Mouse (Mus musculus): Measurements from ENCODE around the gene Nudcd3. TPM values are rescaled to one million over a fixed set of nuclear protein-coding genes. Genes with fewer than 3 reads are reported as not detected.

Nudcd3 gene
- total RNA-seq (2022) = 10 to 100 TPM; 70.9 to 77.9 (median 76.1) TPM

DNA sequence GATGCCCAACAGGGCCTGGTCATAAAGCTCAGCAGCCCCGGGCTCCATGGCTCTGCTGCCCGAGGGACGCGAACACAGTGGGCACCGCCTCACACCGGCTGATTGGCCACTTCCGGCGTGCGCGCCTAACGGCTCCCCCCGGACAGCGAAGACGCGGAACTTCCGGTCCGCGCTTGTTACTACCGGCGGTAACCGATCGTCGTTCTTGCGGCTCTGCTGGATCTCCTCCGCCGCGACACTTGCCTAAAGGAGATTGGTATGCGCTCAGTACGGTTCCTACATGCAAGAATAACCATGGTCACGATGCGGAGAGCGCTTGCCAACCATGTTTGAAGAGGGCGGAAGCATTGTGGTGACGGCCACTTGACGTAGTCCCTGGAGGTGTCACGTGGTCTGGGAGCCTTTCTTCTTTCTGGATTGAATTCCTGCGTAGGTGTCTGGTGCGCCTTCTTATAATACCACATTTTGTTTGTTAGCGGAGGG lies at the start of gene Nudcd3:
TSS of gene Nudcd3 (minus strand) at position 329 of the 483 bp plus-strand sequence.
- DNase-seq (ENCODE audit: low spot score in 2 of 2) = peak; percentile 74 to 79

DNA sequence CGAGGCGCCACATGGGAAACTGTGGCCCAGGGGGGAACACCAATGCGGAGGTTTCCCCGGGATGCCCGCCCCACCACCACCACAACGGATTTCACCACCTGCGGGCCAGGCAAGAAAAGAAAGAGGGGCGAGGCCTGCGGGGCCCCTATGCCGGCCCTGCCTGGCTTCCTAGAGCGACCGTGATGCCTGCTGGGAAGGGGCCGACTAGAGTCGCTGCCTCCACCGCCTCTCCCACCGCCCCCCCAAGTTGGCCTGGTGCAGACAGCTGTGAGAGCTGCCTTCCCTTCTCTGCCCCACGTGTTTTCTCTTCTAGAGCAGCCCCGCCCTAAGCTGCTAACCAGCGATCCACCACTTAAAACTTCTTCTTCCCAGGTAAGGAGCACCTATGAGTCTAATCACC lies 44.5 kb upstream of the Nudcd3 start:
- DNase-seq (ENCODE audit: low spot score in 2 of 2) = no peak

DNA sequence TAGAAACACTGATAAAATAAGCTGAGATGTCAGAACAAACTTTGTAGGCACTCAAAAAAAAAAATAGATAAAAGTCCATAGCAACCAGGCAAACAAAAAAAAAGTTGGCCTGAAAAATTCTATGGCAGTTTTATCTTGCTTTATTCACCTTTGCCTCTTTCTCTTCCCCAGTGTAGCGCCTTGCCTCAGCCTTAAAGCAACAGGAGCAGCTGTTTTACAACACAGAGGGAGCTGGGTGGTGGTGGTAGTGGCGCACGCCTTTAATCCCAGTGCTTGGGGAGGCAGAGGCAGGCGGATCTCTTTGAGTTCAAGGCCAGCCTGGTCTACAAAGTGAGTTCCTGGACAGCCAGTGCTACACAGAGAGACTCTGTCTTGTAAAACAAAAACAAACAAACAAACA lies 32.8 kb upstream of the Nudcd3 start:
- DNase-seq (ENCODE audit: low spot score in 2 of 2) = no peak

DNA sequence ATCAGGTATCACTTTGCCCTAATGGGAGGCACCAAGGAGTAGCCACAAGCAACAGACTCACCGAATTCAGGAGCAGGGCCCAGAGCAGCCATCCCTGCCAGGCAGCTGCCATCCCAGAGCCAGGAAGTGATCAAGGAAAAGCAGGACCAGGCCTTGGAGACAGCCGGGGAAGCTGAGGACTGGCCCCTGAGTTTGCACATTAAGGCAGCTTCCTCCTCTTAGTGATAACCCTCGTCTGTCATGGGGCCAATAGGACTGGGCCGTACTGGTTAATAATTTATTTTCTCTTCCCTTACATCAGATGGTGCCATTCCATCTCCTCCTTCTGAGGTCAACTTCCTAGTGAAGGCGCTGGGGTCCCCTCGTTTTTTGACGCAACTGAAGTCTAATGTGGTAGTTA lies 29.8 kb upstream of the Nudcd3 start, which contains the start of gene Npc1l1:
TSS of gene Npc1l1 (minus strand) at position 132 of the 400 bp plus-strand sequence.
- DNase-seq (ENCODE audit: low spot score in 2 of 2) = no peak

DNA sequence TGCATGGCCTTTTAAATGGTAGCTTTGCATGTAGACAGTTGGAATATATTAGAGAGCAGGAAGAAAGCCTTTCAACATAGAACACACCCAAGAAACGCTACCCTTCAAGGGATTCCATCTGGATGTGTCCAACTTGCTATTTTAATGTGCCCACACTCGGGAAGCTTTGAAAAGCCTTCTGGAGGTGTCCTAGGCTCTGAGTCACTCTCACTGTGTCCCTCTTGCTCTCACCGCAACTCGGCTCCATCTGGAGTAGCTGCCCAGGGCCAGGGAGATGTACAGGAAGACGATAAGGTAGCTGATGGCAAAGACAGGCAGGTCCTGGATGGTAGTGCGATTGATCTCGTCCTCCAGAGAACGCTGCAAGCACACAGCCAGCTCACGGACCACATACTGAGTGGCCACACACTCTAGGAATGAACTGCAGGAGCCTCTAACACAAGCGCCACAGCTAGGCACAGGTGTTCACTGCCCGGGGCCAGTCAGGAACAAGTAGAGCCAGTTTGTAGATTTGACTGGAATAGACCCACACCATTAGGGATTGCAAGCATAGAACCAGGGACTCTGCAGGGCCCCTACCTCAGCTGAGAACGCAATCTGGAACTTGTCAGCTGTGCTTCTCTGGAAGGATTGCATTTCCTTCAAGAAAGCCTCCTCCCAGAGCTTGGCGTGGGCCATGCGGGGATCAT lies 24.5 kb upstream of the Nudcd3 start:
- DNase-seq (ENCODE audit: low spot score in 2 of 2) = no peak

DNA sequence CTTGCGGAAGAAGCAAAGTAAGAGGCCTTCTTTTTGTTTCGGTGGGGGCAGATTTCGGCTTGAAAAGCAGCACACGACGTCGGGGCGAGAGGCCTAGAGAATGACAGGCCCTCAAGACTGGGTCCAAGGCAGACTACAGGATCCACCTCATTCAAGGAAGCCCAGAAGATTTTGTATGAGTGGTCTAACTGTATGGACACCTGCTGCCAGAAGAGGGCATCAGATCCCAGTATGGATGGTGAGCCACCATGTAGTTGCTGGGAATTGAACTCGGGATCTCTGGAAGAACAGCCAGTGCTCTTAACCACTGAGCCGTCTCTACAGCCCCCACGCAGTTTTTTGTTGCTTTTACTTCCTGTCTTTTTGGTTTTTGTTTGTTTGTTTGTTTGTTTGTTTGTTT lies 22.0 kb upstream of the Nudcd3 start:
- no peak for DNase-seq (ENCODE audit: low spot score in 2 of 2)

DNA sequence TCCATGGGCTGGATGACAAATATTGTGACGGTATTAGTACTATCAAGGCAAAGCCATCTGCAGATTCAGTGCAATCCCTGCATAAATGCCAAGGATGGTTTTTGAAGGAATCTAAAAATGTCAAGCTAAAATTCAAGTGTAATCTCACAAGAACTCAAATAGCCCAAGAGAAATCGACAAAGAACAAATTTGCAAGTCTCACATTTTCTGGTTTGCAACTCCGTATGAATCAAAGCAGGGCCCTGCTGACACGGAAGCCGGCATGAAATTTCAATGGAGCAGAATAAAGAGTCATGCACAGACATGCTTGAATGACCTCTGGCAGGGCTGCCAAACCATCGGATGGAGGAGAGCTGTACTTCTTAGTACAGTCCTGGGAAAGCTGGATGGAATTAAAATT lies 19.8 kb upstream of the Nudcd3 start:
- DNase-seq (ENCODE audit: low spot score in 2 of 2) = no peak

DNA sequence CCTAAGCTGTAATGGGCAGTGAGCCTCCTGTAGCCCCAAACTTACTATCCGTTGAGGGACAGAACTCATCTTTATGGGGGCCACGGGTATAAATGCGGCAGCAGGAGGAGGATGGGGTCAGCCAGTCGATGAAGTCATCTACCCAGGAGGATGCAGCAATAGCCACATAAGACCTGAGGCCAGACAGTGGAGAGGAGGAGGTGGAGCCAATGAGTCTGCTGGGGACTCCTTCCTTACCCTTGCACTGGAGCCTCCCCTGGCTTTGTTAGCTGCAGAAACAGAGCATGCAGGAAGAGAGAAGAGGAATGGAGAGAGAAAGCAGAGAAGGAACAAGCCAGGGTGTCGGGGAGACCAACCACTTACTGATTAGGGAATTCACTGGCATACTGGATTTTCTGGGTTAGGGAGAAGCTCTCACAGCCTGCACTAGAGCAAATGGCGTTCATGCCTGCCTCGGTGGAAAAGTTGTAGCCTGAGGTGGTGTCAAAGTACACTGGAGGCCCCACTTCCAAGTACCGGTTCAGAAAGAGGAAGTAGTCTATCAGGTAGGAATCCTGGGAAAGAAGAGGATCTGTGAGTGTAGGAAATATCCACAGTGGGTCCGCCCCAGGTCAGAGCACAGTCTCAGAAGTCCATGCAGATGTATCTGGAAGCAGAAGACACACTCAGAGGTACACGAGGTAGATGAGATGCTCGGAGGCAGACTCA lies 18.1 kb upstream of the Nudcd3 start:
- no peak for DNase-seq (ENCODE audit: low spot score in 2 of 2)

DNA sequence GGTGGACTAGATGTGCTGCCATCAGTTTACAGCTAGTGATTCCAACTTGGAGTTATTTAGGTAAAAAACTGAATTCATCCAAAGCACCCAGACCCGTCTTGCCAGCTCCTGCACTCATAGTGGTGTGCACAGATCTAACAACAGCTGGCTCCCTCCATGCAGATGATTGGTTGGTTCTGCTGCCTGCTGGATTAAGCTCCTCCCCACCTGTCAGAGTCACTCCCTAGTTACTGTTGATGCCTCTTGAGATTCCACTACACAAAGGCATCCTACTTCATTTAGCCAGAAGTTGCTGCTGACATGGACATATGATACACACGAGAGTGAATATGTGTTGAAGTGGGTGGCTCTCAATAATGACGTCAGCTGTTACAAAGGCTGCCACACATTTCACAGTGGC lies 16.6 kb upstream of the Nudcd3 start:
- no peak for DNase-seq (ENCODE audit: low spot score in 2 of 2)

DNA sequence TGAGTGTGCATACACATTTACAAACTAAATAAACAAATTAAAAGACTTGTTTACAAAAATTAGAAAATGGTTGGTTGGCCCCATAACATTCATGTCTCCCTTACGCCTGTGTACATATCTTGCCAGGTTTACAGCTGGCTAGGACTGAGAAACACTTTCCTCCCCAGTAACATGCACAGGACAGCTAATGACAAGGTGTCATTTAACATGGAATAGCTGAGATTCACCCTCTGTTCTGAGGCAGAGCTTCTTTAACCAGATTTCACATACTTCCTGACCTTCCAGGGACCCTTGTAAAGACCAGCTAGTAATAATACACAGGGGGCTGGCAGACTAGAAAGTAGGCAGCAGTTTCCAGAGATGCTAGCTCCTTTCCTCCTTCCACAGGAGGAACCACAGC lies 7.9 kb upstream of the Nudcd3 start:
- no peak for DNase-seq (ENCODE audit: low spot score in 2 of 2)

DNA sequence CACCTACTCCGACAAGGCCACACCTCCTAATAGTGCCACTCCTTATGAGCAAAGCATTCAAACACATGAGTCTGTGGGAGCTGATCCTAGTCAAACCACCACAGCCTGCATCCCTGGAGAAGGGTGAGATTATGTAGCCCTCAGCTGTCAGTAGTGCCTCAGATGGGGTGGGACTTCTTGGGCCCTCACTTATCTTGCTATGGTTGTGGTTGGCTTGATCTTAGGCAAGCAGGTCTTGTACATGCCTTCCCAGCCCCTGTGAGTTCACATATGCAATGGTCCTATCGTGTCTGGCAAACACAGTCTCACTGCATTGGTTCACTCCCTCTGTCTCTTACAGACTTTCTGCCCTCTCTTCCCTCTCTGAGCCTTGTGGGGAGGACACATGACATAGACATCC lies 6.9 kb upstream of the Nudcd3 start:
- DNase-seq (ENCODE audit: low spot score in 2 of 2) = no peak

DNA sequence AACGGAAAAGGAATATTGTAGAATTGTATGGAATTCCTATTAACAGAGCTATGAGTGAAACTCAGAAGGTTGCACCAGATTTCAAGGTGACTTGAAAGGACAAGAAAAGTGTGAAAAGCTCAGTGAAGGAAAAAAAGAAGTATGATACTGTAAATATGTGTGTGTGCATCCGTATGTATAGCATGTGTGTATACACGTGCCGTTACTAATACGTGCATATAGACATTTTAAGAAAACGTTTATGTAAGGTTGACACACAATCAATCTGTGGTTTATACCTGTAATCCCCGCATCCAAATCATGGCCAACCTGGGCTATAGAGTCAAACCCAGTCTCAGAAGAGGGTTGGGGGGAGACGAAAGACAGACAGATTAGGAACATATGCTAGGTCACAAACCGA lies 355 bp upstream of the Nudcd3 start:
- no peak for DNase-seq (ENCODE audit: low spot score in 2 of 2)

DNA sequence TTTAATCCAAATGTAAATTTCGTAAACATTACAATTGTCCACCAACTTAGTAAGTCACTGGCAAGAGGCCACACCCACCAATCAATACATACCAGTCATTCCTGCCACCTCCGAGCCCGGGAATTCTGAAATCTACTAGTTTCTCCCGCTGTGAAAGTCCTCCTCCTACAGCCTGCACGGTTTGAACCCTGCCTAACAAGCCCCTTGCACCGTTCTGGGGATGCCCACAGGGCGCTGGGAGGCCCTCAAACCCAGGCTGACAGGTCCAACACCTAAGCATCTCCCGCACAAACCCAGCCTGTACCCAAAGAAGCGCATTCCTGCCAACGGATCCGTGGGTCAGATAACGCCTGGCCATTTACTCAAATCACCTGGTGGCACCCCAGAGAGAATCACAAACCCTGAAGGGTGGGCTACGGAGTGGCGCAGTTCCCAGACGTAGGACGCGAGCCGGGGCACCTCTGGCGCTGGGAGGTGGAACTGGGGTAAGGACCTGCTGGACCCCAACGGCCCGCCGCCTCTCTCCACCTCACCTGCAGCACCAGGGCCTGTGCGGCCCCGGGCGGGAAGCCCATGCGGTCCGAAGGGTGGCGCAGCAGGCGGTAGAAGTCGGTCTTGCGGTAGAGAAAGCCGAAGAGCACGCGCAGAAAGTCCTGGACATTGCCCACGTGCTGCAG lies 667 bp downstream of the Nudcd3 start, which contains the start of gene A730071L15Rik:
TSS of gene A730071L15Rik (plus strand) at position 620 of the 677 bp plus-strand sequence.
- no peak for DNase-seq (ENCODE audit: low spot score in 2 of 2)

DNA sequence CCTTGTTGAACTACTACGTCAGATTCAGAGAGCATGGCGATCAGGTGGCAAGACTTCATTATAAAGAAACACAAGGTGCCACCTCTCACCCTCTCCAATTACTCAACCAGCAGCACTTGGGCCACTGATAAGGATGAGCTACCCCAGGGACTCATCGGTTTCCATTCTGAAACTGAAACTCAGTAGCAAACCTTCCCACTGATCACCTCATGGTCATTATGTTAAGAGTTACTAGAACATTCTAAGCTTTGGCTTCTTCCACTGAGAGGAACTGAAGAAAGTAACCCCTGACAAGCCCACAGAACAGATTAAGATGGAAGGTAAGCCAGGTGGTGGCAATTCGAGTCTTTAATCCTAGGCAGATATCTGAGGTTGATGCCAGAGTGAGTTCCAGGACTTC lies 1.8 kb downstream of the Nudcd3 start:
- no peak for DNase-seq (ENCODE audit: low spot score in 2 of 2)

DNA sequence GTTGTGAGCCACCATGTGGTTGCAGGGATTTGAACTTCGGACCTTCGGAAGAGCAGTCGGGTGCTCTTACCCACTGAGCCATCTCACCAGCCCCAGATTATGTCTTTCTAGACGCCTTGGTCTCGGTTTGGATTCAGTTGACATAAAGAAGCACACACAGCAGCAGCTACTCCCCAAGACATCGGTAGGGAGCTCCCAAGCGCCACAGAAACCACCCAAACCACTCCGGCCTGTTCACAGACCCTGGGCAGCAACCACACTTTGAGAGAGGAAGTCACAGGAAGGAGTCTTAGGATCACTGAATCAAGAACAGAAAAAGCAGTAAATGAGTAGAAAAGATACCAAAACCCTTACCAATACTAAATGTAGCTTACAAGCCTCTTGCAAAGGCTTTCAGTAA lies 3.4 kb downstream of the Nudcd3 start:
- DNase-seq (ENCODE audit: low spot score in 2 of 2) = no peak

DNA sequence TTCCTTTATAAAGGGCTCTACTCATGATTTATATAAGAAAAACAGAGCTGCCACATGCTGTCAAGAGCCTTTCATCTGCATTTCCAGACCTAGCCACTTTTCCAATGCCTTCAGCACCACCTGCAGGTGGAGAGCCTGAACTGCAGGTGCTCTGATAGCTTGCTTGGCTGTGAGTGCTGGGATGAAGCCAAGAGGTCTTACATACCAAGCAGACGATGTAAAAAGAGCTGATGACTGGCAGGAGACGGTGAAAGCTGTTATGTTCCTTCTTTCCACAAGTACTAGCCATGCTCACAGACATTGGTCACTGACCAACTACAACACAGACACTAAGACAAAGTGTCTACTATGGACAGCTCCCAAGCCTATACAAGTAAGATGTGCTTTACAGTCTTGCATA lies 12.3 kb downstream of the Nudcd3 start:
- DNase-seq (ENCODE audit: low spot score in 2 of 2) = peak; percentile 92 to 94

DNA sequence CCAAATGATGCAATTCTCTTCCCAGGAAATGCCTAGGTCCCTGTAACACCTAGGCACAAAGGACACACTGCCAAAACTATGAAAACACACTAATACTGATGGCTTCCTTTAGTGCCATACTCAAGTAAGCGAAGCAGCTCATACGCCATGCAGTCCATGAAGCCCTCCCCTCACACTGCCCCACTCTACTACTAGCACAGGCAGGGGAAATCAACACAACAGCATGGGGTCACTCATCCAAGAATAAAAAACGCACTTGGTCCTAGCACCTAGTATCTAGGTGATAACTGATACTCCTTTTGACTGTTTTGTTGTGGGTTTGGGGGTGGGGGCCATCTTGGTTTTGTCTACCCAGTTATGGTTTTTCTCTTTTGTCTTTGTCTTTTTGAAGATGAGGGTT lies 12.8 kb downstream of the Nudcd3 start:
- DNase-seq (ENCODE audit: low spot score in 2 of 2) = no peak

DNA sequence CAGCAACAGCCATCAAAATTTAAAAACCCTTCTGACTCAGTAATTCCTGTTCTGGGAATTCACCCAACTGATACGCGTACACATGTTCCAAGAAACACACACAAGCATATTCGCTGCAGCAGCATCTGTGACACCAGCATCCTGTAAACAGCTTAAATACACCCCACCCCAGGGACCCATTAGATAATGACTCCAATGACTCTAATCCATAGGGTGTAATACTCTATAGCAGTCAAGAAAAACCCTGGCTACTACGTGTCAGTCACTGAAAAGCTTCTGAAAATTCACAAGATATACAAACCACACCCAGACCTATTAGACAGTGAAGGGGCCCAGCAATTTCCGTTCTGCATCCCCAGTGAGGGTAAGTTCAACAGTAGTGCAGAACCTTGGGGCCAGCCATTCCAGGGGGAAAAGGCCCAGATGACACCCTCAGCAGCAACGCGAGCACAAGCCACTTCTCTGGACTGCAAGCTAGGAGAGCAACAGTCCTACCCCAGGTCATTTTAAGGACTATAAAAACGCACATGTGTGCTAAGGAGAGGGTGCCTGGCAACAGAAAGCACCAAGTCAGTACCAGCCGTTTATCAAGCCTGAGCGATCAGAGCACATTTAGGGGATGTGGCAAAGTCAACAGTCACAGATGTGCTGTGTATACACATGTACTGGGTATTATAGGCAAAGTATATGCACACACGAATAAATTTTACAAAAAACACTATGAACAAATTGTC lies 15.8 kb downstream of the Nudcd3 start:
- no peak for DNase-seq (ENCODE audit: low spot score in 2 of 2)

DNA sequence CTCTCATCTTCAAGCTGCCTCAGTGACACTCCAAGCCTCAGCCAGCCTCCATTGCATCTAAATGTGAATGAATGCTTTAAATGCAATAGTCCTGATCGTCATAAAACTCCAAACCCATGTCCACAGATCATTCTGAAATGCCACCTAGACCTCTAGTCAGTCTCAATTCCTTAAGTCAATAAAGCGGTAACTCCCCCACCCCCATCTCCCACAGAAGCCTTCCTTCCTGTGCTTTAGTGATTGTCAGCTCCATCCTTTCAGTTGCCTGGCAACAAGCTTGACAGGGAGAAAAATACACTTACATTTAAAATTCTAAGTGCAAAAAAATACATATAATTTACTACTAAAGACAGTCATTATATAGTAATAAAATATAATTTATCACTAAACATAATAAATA lies 17.0 kb downstream of the Nudcd3 start:
- DNase-seq (ENCODE audit: low spot score in 2 of 2) = no peak

DNA sequence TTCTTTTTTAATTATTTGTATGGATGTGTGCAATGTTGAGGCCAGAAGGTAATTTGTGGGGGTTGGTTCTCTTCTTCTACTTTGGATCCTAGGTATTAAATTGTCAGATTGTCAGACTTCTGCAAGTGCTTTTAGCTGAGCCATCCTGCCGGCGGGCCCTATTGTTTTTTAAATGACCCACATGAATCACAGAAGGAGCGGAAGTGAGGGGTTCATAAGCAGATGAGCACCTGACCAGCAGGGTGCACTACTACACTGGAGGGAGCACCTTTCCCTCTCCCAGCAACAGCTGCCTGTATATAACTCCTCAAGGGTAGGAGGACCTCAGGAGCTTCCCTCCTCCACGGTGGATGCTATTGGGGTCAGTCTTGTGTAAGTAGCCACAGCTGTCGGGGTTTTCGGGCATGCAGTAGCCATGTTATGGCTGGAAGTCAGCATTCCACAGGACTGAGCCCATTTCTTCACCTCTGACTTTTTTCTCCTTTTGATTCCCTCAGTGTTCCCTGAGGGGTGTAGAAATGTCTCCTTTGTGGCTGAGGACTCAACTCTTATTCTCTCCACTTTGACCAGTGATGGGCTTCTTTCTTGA lies 19.3 kb downstream of the Nudcd3 start:
- no peak for DNase-seq (ENCODE audit: low spot score in 2 of 2)

DNA sequence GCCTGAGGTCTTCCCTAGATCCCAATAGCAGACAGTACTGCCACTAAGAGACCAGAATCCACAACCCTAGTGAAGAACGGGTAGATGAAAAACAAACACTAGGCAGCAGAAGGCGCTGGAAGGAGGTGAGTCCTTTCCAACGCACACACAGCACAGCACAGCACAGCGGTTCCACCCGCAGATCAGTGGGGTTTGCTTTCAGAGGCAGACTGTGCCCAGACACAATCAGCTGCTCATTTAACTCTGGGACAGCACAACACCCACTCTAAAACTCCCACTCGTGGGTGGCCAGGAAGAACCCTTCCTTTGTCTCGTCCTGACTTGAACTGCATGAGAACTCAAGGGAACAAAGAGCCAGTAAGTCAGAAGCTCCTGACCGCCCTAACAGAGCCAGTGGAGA lies 21.0 kb downstream of the Nudcd3 start:
- DNase-seq (ENCODE audit: low spot score in 2 of 2) = no peak
